In genomic region chr17:47276639-47277038, GRCm38 (mm10) we compare ENCODE assay signal across 20 mouse cellular contexts.
DNase-seq lines count a peak whose midpoint lies in the region; ATAC-seq and TF ChIP-seq lines count a peak whose summit lies in the region.
"Had no signal": no experiment of that assay in that cellular context is flagged by ENCODE, and none has a peak within 500 bp of the region (broad histone marks: within the 10 kb centered on the region; RNA-seq: fewer than 3 reads in every experiment).

No protein-coding gene starts in this region.

- no peak overlapping the region for H3K4me2 ChIP-seq in kidney, embryonic 14.5 days (replicated peaks; ENCODE audit: low read depth, low read length)
- no peak overlapping the region for H3K4me2 ChIP-seq in midbrain, embryonic 15.5 days
- no peak overlapping the region for H3K4me2 ChIP-seq in forebrain, postnatal 0 days (ENCODE audit: low read depth)
- H3K4me2 ChIP-seq: embryonic facial prominence, embryonic 15.5 days; heart, embryonic 15.5 days; hindbrain, embryonic 15.5 days; limb, embryonic 15.5 days had no signal

- peaks cover 21% of the 10 kb centered on the region for H3K36me3 ChIP-seq in heart, embryonic 10.5 days
- no peaks in the 10 kb centered on the region for H3K36me3 ChIP-seq in kidney, embryonic 14.5 days (ENCODE audit: control insufficient read depth, insufficient read depth, low read length)
- no peaks in the 10 kb centered on the region for H3K36me3 ChIP-seq in midbrain, embryonic 15.5 days (replicated peaks)
- peaks cover 30% of the 10 kb centered on the region for H3K36me3 ChIP-seq in midbrain, embryonic 10.5 days
- no peaks in the 10 kb centered on the region for H3K36me3 ChIP-seq in forebrain, postnatal 0 days (ENCODE audit: insufficient read depth)
- H3K36me3 ChIP-seq: hindbrain, embryonic 15.5 days had no signal

- WGBS in heart, embryonic 10.5 days = 67% methylated on average over 6 of the region's 6 CpGs
- WGBS in kidney, embryonic 14.5 days = 39% methylated on average over 6 of the region's 6 CpGs
- 65% methylated on average over 6 of the region's 6 CpGs for WGBS in midbrain, embryonic 15.5 days
- 87% methylated on average over 6 of the region's 6 CpGs for WGBS in midbrain, embryonic 10.5 days
- WGBS in forebrain, postnatal 0 days = 67% methylated on average over 6 of the region's 6 CpGs

- TF ChIP-seq CTCF in forebrain, postnatal 0 days (IDR thresholded peaks at IDR 0.05; ENCODE audit: low read depth) = no peak

- peak overlapping the region; percentile 56; the same call in 1 of the 2 replicates for H3K27ac ChIP-seq in heart, embryonic 10.5 days
- H3K27ac ChIP-seq in kidney, embryonic 14.5 days (ENCODE audit: low read depth, low read length) = peak overlapping the region; percentile 83; the same call in 1 of the 2 replicates
- peak overlapping the region; percentile 63 for H3K27ac ChIP-seq in midbrain, embryonic 15.5 days
- no peak overlapping the region for H3K27ac ChIP-seq in midbrain, embryonic 10.5 days (replicated peaks)
- H3K27ac ChIP-seq in forebrain, postnatal 0 days (ENCODE audit: low read depth, low read length) = peak overlapping the region; percentile 74
- H3K27ac ChIP-seq: embryonic facial prominence, embryonic 15.5 days; gastrocnemius, adult 2 months; heart, embryonic 15.5 days; left cerebral cortex, adult 2 months; limb, embryonic 15.5 days had no signal

- peaks cover 7% of the 10 kb centered on the region for H3K9me3 ChIP-seq in heart, embryonic 10.5 days
- H3K9me3 ChIP-seq in kidney, embryonic 14.5 days (ENCODE audit: control insufficient read depth, low read length) = peaks cover 4% of the 10 kb centered on the region; the same call in 1 of the 2 replicates
- no peaks in the 10 kb centered on the region for H3K9me3 ChIP-seq in midbrain, embryonic 15.5 days
- H3K9me3 ChIP-seq in midbrain, embryonic 10.5 days (replicated peaks) = peaks cover 11% of the 10 kb centered on the region
- no peaks in the 10 kb centered on the region for H3K9me3 ChIP-seq in forebrain, postnatal 0 days (ENCODE audit: low read length)
- H3K9me3 ChIP-seq: embryonic facial prominence, embryonic 15.5 days; heart, embryonic 15.5 days; hindbrain, embryonic 15.5 days; limb, embryonic 15.5 days had no signal

- no peak for DNase-seq in heart, embryonic 10.5 days (ENCODE audit: low spot score)
- no peak for DNase-seq in heart, adult 11 months
- DNase-seq in kidney, postnatal 4 days = no peak
- DNase-seq in midbrain, embryonic 10.5 days (ENCODE audit: low spot score) = no peak
- DNase-seq in forebrain, postnatal 0 days = peak; percentile 33
- DNase-seq in urinary bladder, postnatal 14 days (ENCODE audit: low spot score) = no peak
- DNase-seq: cerebellum, postnatal 14 days; embryo, embryonic 11 days; gastrocnemius, adult 2 months; kidney, adult 9 months; lung, postnatal 10 days; retina, postnatal 1 day; thymus, adult 18-20 months had no signal

- no peak for ATAC-seq in kidney, embryonic 14.5 days (ENCODE audit: low FRiP score, low TSS enrichment)
- ATAC-seq in midbrain, embryonic 15.5 days (replicated peaks) = no peak
- peak; percentile 97 for ATAC-seq in forebrain, postnatal 0 days

- H3K4me1 ChIP-seq in heart, embryonic 10.5 days = peaks cover 13% of the 10 kb centered on the region
- peaks cover 7% of the 10 kb centered on the region; the same call in 1 of the 2 replicates for H3K4me1 ChIP-seq in kidney, embryonic 14.5 days (ENCODE audit: control insufficient read depth, insufficient read depth, low read length)
- 0 out of 2 replicates have a peak, but pooled peaks cover 3% of the 10 kb centered on the region for H3K4me1 ChIP-seq in midbrain, embryonic 15.5 days
- 0 out of 2 replicates have a peak, but pooled peaks cover 7% of the 10 kb centered on the region for H3K4me1 ChIP-seq in midbrain, embryonic 10.5 days
- H3K4me1 ChIP-seq in forebrain, postnatal 0 days (ENCODE audit: insufficient read depth) = 0 out of 2 replicates have a peak, but pooled peaks cover 3% of the 10 kb centered on the region
- H3K4me1 ChIP-seq: embryonic facial prominence, embryonic 15.5 days had no signal

- no peaks in the 10 kb centered on the region for H3K27me3 ChIP-seq in heart, embryonic 10.5 days (ENCODE audit: insufficient read depth, poor library complexity, severe bottlenecking)
- H3K27me3 ChIP-seq in kidney, embryonic 14.5 days (ENCODE audit: control insufficient read depth, insufficient read depth, low read length) = no peaks in the 10 kb centered on the region
- H3K27me3 ChIP-seq in midbrain, embryonic 15.5 days (replicated peaks) = no peaks in the 10 kb centered on the region
- no peaks in the 10 kb centered on the region for H3K27me3 ChIP-seq in midbrain, embryonic 10.5 days (ENCODE audit: low read depth, poor library complexity, severe bottlenecking)
- no peaks in the 10 kb centered on the region for H3K27me3 ChIP-seq in forebrain, postnatal 0 days (ENCODE audit: insufficient read depth, low read length)
- H3K27me3 ChIP-seq: embryonic facial prominence, embryonic 15.5 days; heart, embryonic 15.5 days; hindbrain, embryonic 15.5 days; limb, embryonic 15.5 days had no signal

- no peak overlapping the region for H3K4me3 ChIP-seq in heart, embryonic 10.5 days
- no peak overlapping the region for H3K4me3 ChIP-seq in kidney, embryonic 14.5 days (ENCODE audit: low read length)
- H3K4me3 ChIP-seq in midbrain, embryonic 15.5 days = no peak overlapping the region
- H3K4me3 ChIP-seq in midbrain, embryonic 10.5 days = no peak overlapping the region
- H3K4me3 ChIP-seq in forebrain, postnatal 0 days (ENCODE audit: low read depth, low read length) = no peak overlapping the region
- H3K4me3 ChIP-seq: embryonic facial prominence, embryonic 15.5 days; gastrocnemius, adult 2 months; heart, embryonic 15.5 days; hindbrain, embryonic 15.5 days; left cerebral cortex, adult 2 months; limb, embryonic 15.5 days had no signal

- H3K9ac ChIP-seq in kidney, embryonic 14.5 days (ENCODE audit: low read depth, low read length) = no peak overlapping the region
- H3K9ac ChIP-seq in midbrain, embryonic 15.5 days = no peak overlapping the region
- H3K9ac ChIP-seq in forebrain, postnatal 0 days = no peak overlapping the region
- H3K9ac ChIP-seq: embryonic facial prominence, embryonic 15.5 days; heart, embryonic 15.5 days; hindbrain, embryonic 15.5 days; limb, embryonic 15.5 days had no signal
